Mouse (Mus musculus): ENCODE measurements around the gene Zfp503.

The Zfp503 gene

DNA sequence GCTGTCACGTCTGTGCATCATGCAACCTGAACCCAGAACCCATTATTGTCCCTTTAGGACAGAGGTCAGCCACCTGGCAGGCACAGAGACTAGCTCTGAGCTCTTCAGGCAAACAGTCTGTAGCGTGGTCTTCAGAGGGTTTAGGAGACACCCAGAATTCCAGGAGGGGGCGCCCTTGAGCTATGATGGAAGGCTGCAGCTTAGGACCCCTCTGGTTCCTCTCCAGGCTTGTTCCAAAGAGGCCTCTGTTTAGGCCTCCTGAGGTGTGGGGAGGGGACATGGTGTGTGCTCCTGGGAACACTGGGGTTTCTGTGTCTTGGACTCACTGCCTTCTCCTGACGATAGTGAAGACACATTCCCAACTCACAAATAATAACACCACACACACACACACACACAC, 20.4 kb downstream of the Zfp503 start:
- peak; percentile 89 for DNase-seq (ENCODE audit: low spot score)

DNA sequence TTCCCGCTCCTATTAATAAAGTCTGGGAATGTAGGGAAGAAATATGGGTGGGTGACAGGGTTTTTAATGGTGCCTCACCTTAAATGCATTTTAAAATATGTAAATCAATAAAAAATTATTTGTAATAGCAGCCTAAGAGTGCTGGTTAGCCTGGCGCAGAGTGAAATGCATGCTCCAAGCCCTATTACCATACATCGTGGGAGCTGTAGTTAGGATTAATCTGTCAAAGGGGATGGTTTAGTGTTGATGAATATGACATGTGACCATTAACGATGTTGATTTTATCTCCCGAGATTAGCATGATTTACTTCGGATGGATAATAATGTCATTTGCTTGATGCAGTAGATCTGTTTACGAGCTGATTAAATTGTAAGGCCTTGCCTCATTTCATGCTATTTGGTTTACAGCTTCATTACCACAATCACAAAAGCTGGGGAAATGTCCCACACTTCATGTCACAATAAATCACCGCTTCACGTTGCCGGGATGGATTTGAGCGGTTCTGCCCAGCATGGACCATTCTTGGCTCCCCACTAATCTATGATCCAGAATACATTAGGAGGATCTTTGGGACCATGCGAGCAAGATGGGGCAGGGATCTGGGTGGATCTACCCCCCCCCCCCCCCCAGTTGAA, 21.9 kb downstream of the Zfp503 start:
- DNase-seq (ENCODE audit: low spot score): peak; percentile 54

DNA sequence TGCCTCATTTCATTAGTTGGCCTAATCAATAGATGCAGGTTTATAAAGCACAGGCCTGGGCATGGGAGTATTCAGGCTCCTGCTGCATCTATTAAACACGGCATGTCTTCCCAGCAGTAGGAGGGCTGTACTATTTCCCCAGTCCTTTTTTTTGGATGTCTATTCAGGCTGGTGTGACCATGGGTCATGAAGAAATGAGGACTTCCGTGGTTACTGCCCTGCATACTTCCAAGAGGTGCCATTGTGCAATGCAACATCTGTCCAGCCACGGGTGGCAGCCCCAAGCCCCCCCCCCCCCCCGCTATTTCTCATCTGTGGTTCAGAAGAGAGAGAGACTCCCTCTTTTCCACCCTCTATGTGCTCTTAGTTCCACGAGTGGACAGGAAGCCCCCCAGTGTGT, 23.1 kb downstream of the Zfp503 start:
- DNase-seq (ENCODE audit: low spot score): no peak

DNA sequence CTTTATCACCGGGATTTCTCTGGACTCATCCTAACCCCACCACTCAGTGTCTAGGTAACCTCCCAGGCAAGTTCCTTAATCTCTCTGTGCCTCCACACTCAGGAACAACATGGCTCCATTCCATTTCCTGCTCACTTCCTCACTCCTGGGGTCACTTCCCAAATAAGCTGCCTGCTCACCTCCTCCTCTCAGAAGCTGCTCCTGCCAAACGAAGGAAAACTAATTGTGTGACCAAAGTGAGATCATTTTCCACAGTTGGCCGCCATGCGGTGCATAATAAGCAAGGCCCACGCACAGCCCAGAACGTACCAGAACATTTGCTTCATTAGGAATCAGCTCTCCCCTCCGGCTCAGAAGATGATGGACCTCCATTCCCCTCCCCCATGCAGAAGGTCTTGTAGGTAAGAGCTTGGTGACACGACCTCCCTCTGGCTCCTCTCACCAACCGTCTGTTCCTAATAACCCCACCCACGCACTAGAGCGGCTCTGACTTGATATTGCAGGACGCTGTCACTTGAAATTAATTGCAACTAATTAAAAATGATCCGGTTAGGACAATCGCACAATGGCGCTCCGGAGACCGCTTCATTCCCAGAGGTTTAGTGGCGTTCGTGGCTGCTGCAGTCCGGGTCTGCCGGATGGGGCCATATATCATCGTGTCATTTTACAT, 26.9 kb downstream of the Zfp503 start:
- DNase-seq (ENCODE audit: low spot score): peak; percentile 82

DNA sequence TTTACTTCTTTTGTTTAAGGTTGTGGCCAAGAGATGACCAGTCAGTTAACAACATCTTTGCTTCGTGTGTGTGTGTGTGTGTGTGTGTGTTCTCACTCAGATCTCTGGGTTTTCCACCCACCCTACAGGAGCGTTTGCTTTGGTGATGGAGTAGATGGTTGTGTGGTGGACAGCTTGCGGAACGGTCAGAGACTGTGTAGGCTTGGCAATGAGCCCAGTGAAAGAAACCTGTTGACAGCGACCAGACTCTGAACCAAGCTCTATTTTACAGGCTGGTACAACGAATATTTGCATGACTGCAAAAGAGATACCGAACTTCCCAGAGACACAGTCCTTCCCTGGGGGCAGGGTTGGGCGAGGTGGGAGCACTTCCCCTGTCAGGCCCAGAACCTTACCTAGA, 30.2 kb downstream of the Zfp503 start:
- no peak for DNase-seq (ENCODE audit: low spot score)

DNA sequence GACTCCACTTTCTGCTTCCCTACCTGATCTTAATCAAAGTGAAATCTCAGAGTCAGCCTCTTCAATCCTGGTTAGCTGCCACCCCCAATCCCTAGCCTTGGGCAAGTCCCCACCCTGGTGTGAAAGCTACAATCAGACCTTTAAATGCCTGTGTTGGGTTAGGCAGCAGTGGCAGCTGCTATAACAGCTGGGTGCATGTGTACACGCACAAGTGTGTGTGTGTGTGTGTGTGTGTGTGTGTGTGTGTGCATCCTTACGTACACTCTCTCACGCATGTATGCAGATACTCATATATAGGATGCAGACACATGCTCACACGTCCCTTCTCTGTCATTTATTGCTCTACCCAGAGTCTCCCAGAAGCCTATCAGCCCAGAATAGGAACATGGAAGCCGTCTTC, 30.8 kb downstream of the Zfp503 start:
- no peak for DNase-seq (ENCODE audit: low spot score)

DNA sequence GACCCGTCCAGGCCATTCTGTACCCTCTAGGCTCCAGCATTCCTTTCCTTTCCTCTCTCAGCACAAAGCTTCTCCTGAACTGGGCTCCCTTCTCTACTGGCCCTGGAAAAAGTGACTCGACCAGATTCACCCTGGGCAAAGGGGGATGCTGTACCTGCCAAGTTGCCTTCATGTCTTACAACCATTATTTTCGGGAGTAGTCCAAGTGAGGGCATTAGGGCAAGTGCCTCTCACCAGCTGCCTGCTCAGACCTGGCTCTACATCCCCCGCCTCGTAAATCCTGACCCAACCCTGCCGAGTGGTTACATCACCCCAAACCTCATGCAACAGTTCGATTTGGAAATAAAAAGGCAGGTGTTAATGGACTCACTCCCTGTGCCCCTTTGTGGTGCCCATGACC, 36.9 kb downstream of the Zfp503 start:
- DNase-seq (ENCODE audit: low spot score): no peak

DNA sequence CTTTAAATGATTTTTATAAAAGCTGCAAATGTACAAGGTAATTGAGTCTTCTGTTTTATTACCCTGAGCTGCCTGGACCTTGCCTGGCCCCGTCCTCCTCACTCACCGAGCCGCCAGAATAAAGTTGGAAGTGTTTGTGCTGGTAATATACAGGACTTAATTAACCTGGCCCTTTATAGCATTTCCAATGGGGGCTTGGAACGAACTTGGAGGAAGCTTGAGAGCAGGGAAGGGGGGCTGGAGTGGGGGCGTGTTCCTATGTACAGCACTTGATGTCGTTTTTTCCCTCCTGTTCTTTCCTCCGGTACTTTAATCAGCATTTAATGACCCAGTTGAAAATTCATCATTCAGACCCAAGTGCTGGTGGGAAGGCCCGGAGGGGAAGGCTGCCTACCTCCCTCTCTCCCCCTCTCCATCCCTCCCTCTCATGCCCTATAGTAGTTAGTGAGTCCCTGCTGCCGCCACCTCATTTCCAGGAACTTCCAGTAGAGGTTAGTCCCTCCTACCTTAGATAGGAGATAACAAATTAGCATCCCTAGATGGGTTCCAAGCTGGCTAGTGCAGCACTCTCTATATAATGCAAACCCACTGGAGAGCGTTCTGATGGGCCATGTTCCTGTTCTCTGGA, 37.4 kb downstream of the Zfp503 start:
- no peak for DNase-seq (ENCODE audit: low spot score)

DNA sequence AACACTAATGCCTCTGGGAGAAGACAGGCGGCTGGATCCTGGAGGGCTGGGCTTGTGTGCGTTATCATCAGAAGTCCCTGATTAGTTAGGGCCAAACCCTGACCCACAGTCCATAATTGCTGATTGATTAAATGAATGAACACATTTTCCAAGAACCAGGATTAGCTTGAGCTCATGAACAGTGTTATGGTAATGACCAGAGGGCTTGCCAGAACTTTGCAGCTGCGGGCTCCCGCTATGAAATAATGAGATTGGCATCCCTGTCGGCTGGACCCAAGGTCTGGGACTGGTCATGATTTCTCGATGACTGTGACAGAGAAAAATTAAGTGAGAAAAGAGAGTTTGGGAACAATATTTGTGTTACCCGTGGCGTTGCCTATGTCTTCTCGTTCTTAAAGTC, 44.5 kb downstream of the Zfp503 start:
- DNase-seq (ENCODE audit: low spot score): no peak

DNA sequence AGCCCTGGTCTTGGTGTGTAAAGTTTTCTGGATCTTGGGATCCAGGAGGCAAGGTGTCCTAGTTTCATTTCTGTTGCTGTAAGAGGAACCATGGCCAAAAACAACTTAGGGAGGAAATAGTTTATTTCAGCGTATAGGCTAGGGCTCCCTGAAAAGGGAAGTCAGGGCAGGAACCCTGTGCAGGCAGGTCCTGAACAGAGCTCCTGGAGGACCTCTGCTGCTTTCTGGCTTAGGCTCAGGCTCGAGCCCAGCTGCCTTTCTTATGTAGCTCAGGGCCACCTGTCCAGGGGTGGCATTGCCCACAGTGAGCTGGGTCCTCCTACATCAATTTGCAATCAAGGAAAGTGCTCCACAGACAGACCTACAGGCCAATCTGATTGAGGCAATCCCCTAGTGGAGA, 47.8 kb downstream of the Zfp503 start:
- no peak for DNase-seq (ENCODE audit: low spot score)

DNA sequence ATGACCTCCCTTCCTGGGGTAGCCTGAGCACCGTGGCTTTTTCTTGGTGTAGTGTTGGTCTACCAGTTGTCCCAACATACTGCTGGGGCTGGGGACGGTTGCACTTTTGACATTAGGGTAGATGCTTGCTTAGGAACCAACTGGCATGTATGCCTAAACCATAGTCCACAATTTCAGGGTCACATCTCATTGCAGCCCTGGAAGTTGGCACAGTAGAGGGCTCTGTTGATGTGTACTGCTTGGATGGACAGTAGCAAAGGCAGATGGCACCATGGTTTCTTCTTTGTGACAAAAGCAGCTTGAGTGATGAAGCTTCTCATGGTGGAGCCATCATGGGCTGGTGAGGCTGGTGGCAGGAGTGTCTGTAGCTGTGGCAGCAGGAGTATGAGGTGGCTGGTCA, 52.3 kb downstream of the Zfp503 start:
- DNase-seq (ENCODE audit: low spot score): no peak

DNA sequence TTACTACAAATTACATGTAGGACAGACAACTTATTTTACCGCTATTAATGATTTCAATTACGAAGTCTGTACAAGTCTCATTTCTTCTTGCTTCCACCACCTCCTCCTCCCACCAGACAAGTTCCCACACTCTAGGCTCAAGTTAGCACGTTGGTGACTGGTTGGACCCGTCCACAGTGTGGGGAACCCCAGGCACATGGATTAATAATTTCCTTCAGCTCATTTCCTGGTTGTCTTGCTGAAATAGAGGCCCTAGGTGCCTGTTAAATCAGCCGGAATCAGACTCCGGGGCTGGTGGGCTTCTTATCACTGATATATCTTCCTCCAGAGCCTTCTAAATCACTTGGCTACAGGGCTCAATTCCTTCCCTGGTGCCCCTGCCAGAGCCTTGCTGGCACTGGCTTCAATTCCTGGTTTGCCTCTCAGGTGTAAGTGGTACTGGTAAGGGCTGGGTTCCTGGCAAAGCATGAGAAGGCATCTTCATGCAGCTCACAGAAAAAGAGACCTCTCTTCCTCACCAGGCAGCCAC, 53.2 kb downstream of the Zfp503 start:
- no peak for DNase-seq (ENCODE audit: low spot score)
